Mouse (Mus musculus) liver, postnatal 0 days (tissue): ENCODE data around the gene Wfdc9. TPM values are rescaled to one million over a fixed set of nuclear protein-coding genes. Genes with fewer than 3 reads are reported as not detected.
A peak's percentile ranks its signal among the peaks of the same experiment; 100 is the strongest.
"Not testable (repeated sequence)": the region's sequence is repeated elsewhere in the genome, so short reads cannot be mapped to it uniquely, and the experiment has no call there.

Source experiments
- ATAC-seq: fragments of 200-750 bp; cut with Nextera tagmentation; 2 replicates; pipeline ENCODE4 v1.8.0; 2017; ENCODE audit warnings: mild to moderate bottlenecking, moderate library complexity
- DNase-seq: peaks from one replicate; pipeline ENCODE4 v3.0.0-alpha.2; 2016
- H3K27ac ChIP-seq: fragments of 300-500 bp; sonication (generic); 2 replicates; pipeline ENCODE4 v1.5.1; 2014; ENCODE audit warnings: antibody characterized with exemption, moderate library complexity, mild to moderate bottlenecking, low read depth
- H3K27me3 ChIP-seq: fragments of 300-500 bp; sonication (generic); 2 replicates; pipeline ENCODE4 v1.6.1; 2014; ENCODE audit warnings: low read length, control low read depth, mixed read lengths; ENCODE audit not compliant: insufficient read depth
- H3K36me3 ChIP-seq: fragments of 300-500 bp; sonication (generic); replicated peaks from 2 replicates; pipeline ENCODE4 v1.6.1; 2014; ENCODE audit warnings: mild to moderate bottlenecking, control low read depth, low read length, moderate library complexity, mixed read lengths; ENCODE audit not compliant: insufficient read depth
- H3K4me1 ChIP-seq: fragments of 300-500 bp; sonication (generic); 2 replicates; pipeline ENCODE4 v1.6.1; 2014; ENCODE audit warnings: antibody characterized with exemption, mild to moderate bottlenecking, control low read depth; ENCODE audit not compliant: insufficient read depth
- H3K4me2 ChIP-seq: fragments of 300-500 bp; sonication (generic); 2 replicates; pipeline ENCODE4 v1.6.1; 2014; ENCODE audit warnings: low read depth, mild to moderate bottlenecking, low read length, moderate library complexity, mixed read lengths
- H3K4me3 ChIP-seq: fragments of 300-500 bp; sonication (generic); 2 replicates; pipeline ENCODE4 v1.5.1; 2014; ENCODE audit warnings: low read depth, low read length
- H3K9ac ChIP-seq: fragments of 300-500 bp; sonication (generic); replicated peaks from 2 replicates; pipeline ENCODE4 v1.6.1; 2014; ENCODE audit warnings: mild to moderate bottlenecking, moderate library complexity
- H3K9me3 ChIP-seq: fragments of 300-500 bp; sonication (generic); 2 replicates; pipeline ENCODE4 v1.6.1; 2016; ENCODE audit warnings: mild to moderate bottlenecking, control low read depth, low read length, mixed read lengths
- CTCF ChIP-seq: sonication (generic); IDR thresholded peaks from 2 replicates; pipeline ENCODE4 v1.5.1; 2016; ENCODE audit warnings: antibody characterized with exemption, low read depth
- EP300 ChIP-seq: IDR thresholded peaks from 2 replicates; pipeline ENCODE4 v1.6.1; 2016; ENCODE audit warnings: antibody characterized with exemption, low read depth, mild to moderate bottlenecking
- WGBS: fragments of 180-500 bp; shearing (Covaris S2); extraction: QIAGEN DNeasy Blood & Tissue Kit; methylation state at CpG from one replicate; pipeline ENCODE4 v1.1.7; 2014; ENCODE audit not compliant: insufficient replicate concordance; 5-methylcytosine and 5-hydroxymethylcytosine counted together
- polyA plus RNA-seq: library from polyadenylated mRNA; unstranded; fragments of >200 nt; fragmentation: Nextera tagmentation; extraction: Ambion mirVana; gene quantifications from 2 replicates; pipeline ENCODE4 v1.2.1, GENCODE M21; 2015

Gene Wfdc9
- polyA plus RNA-seq, 1 experiment from 2014 or later = not detected

GRCm38 (mm10) chr2:164638696-164639095 lies 17.7 kb downstream of the Wfdc9 start, which contains the start of gene Wfdc16:
Gene Wfdc16, minus strand, starts transcription at chr2:164638796.
- WGBS = 74% methylated on average over 3 of the region's 3 CpGs
- no peak for ATAC-seq

DNA sequence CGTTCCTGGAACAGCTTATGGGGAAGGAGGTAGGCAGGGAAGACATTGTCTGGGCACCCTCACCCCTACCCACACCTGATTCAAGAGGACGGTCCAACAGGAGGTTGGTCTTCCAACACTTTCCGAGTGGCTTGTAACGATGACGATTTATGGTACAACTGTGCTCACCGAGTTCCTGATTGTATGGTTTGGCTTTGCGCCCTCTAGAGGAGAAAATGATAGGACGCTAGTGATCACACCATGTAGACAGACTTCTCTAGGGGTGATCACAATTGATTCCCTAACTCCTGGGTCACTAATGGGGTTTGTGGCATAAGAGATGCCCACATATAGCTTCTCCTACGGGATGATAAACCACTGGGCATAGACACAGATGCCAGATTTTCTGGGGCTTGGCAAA lies 21.1 kb downstream of the Wfdc9 start:
- Histone ChIP-seq H3K36me3 (no peaks in the 10 kb centered on the region), H3K27me3 (no peaks in the 10 kb centered on the region), H3K4me2 (no peak overlapping the region), H3K9ac (no peak overlapping the region), H3K4me1 (no peaks in the 10 kb centered on the region), H3K9me3 (no peaks in the 10 kb centered on the region), H3K4me3 (no peak overlapping the region), H3K27ac (no peak overlapping the region)
- TF ChIP-seq EP300 = no peak
- peak; percentile 49 for TF ChIP-seq CTCF
- 69% methylated on average over 9 of the region's 9 CpGs for WGBS
- DNase-seq (no peak), ATAC-seq (no peak)

More at GRCm38 (mm10) chr2:164638696-164639095, 17.7 kb downstream of the Wfdc9 start, which contains the start of gene Wfdc16:
- no peak for DNase-seq
- no peak within 1 kb of the TSS for H3K27ac ChIP-seq
- H3K4me2 ChIP-seq = no peak within 1 kb of the TSS
- H3K9ac ChIP-seq = no peak within 1 kb of the TSS
- H3K27me3 ChIP-seq = no peaks in the 10 kb centered on the region
- no peaks in the 10 kb centered on the region for H3K36me3 ChIP-seq
- no peak for TF ChIP-seq CTCF
- TF ChIP-seq EP300 = no peak
- no peak within 1 kb of the TSS for H3K4me3 ChIP-seq
- H3K4me1 ChIP-seq = 0 out of 2 replicates have a peak, but pooled peaks cover 2% of the 10 kb centered on the region
- no peaks in the 10 kb centered on the region for H3K9me3 ChIP-seq

DNA sequence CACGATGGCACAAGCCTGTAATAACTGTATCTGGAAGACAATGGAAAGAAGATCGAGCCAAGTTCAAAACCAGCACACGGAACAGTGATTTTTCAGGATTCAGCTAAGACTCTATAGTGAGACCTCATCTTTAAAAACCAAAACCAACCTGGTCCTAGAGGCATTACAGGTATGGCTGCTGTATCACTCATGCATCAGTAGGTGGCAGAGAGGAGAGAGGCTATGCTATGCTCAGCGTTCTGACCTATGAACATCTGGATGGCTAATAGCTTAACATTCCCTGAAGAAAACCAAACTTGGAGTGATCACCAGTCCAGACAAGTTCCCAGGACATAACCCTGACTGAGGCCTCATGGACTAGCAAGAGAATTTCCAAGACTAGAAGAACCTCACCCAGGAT lies 34.6 kb downstream of the Wfdc9 start:
- DNase-seq (no peak), ATAC-seq (no peak)
- Histone ChIP-seq H3K4me2 (no peak overlapping the region), H3K36me3 (no peaks in the 10 kb centered on the region), H3K4me3 (no peak overlapping the region), H3K27ac (no peak overlapping the region), H3K27me3 (no peaks in the 10 kb centered on the region), H3K9me3 (no peaks in the 10 kb centered on the region), H3K4me1 (no peaks in the 10 kb centered on the region), H3K9ac (no peak overlapping the region)
- 74% methylated on average over 4 of the region's 4 CpGs for WGBS
- no peak for TF ChIP-seq EP300
- 0 out of 2 replicates have a peak, but pooled peaks have one; percentile 7 for TF ChIP-seq CTCF

DNA sequence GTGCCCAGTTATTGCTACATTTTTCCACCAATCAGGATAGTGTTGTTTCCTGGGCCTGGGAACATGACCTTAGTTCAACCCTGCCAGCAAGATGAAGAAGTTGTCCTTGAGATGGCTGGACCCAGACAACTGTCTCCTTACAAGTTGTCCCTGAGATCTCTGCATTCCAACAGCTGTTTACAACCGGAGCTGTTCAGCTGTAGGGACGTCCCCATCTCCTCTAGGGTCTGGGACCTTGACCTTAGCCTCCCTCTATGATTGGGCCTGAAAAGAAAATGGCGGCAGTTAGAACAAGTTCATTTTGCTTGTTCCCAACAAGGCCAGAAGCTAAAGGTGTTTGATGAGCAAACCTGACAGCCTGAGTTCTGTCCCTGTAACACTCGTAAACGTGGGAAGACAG lies 37.3 kb downstream of the Wfdc9 start:
- TF ChIP-seq CTCF = no peak
- no peak for TF ChIP-seq EP300
- no peaks in the 10 kb centered on the region for H3K4me1 ChIP-seq
- H3K9ac ChIP-seq = no peak overlapping the region
- no peak for DNase-seq
- WGBS = 72% methylated on average over 5 of the region's 5 CpGs
- H3K9me3 ChIP-seq = no peaks in the 10 kb centered on the region
- no peaks in the 10 kb centered on the region for H3K27me3 ChIP-seq
- no peak overlapping the region for H3K4me2 ChIP-seq
- no peaks in the 10 kb centered on the region for H3K36me3 ChIP-seq
- no peak overlapping the region for H3K27ac ChIP-seq
- ATAC-seq = no peak
- H3K4me3 ChIP-seq = no peak overlapping the region

GRCm38 (mm10) chr2:164615386-164615785 lies 41.0 kb downstream of the Wfdc9 start:
- no peak for DNase-seq
- Histone ChIP-seq H3K4me3 (no peak overlapping the region), H3K27ac (no peak overlapping the region), H3K4me1 (no peaks in the 10 kb centered on the region), H3K4me2 (no peak overlapping the region), H3K9me3 (no peaks in the 10 kb centered on the region), H3K36me3 (no peaks in the 10 kb centered on the region), H3K27me3 (no peaks in the 10 kb centered on the region), H3K9ac (no peak overlapping the region)
- TF ChIP-seq EP300 (no peak), CTCF (no peak)
- WGBS = 90% methylated on average over 3 of the region's 3 CpGs
- no peak for ATAC-seq

GRCm38 (mm10) chr2:164613471-164613870 lies 42.9 kb downstream of the Wfdc9 start, which contains the start of the genes Wfdc6b and Wfdc8:
Gene Wfdc6b, plus strand, starts transcription at chr2:164613522.
Gene Wfdc8, minus strand, starts transcription at chr2:164613626.
- H3K9ac ChIP-seq, H3K27me3 ChIP-seq, DNase-seq, H3K4me2 ChIP-seq, H3K9me3 ChIP-seq, ATAC-seq, H3K27ac ChIP-seq, H3K4me3 ChIP-seq, H3K36me3 ChIP-seq, H3K4me1 ChIP-seq: not testable (repeated sequence)
- WGBS = 56% methylated on average over 8 of the region's 8 CpGs

DNA sequence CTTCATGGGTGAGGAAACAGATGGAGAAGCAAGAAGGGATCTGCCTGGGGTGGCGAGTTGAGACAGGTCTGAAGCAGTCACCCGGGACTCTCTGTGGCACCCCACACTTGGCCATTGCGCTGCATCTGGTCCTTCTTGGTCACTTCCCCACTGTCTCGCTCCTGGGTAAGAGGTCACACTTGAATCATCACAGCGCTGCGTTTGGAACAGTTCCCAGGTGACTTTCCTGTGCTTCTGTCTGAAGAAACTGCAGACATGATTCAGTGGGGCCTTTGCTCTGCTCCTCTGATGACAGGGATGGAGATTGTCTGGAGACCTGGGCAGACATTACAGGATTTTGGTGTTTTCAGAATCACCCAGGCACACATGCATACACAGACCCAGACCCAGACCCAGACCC lies 47.6 kb downstream of the Wfdc9 start:
- ATAC-seq = no peak
- no peak overlapping the region for H3K9ac ChIP-seq
- TF ChIP-seq CTCF (no peak), EP300 (no peak)
- no peak for DNase-seq
- H3K4me3 ChIP-seq = no peak overlapping the region
- no peak overlapping the region for H3K4me2 ChIP-seq
- H3K9me3 ChIP-seq = no peaks in the 10 kb centered on the region
- no peaks in the 10 kb centered on the region for H3K27me3 ChIP-seq
- H3K4me1 ChIP-seq = no peaks in the 10 kb centered on the region
- WGBS = 64% methylated on average over 6 of the region's 6 CpGs
- no peaks in the 10 kb centered on the region for H3K36me3 ChIP-seq
- H3K27ac ChIP-seq = no peak overlapping the region
